34 mouse cellular contexts compared by ENCODE assay signal in the genomic region with DNA sequence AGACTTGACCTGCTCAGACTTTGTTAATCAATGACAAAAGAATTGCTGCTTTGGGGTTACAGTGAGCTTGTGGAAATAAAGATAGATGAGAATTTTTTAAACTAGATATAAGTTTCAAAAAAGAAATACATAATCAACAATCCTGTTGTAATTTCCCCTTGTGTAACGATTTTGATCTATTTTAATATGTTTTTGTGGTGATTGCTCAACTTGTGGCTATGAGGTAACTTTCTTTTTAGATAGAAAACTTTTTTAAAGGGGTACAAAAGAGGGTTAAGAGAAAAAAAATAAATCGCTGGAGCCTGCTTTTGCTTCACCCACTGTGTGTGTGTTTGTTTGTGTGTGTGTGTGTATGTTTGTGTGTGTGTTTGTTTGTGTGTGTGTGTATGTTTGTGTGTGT. TPM values are rescaled to one million over a fixed set of nuclear protein-coding genes. Genes with fewer than 3 reads are reported as not detected.
DNase-seq lines count a peak whose midpoint lies in the region; ATAC-seq and TF ChIP-seq lines count a peak whose summit lies in the region.
"Had no signal": no experiment of that assay in that cellular context is flagged by ENCODE, and none has a peak within 500 bp of the region (broad histone marks: within the 10 kb centered on the region; RNA-seq: fewer than 3 reads in every experiment).

No protein-coding gene starts in this region.

- TF ChIP-seq POLR2A in liver, adult 2 months (IDR thresholded peaks at IDR 0.05; ENCODE audit: extremely low read depth, insufficient read depth, low read length), result no peak
- no peak for TF ChIP-seq POLR2A in bone marrow macrophage, adult 2 months (IDR thresholded peaks at IDR 0.05; ENCODE audit: borderline replicate concordance, low read depth, low read length)

- H3K9me3 ChIP-seq in lung, postnatal 0 days (ENCODE audit: low read length), result no peaks in the 10 kb centered on the region
- no peaks in the 10 kb centered on the region for H3K9me3 ChIP-seq in liver, postnatal 0 days (ENCODE audit: low read length)
- H3K9me3 ChIP-seq: embryonic facial prominence, embryonic 13.5 days; forebrain, embryonic 10.5 days; limb, embryonic 12.5 days; midbrain, embryonic 10.5 days; neural tube, embryonic 12.5 days had no signal

- H3K4me3 ChIP-seq in liver, adult 2 months (ENCODE audit: insufficient read depth, low read depth, low read length), result no peak overlapping the region
- H3K4me3 ChIP-seq in lung, postnatal 0 days (ENCODE audit: low read depth, low read length), result no peak overlapping the region
- H3K4me3 ChIP-seq in bone marrow macrophage, adult 2 months (ENCODE audit: insufficient read depth, low read length), result no peak overlapping the region
- no peak overlapping the region for H3K4me3 ChIP-seq in liver, postnatal 0 days (ENCODE audit: low read depth, low read length)
- H3K4me3 ChIP-seq: embryonic facial prominence, embryonic 13.5 days; forebrain, embryonic 10.5 days; limb, embryonic 12.5 days; midbrain, embryonic 10.5 days; myocyte; neural tube, embryonic 12.5 days had no signal

- no peak overlapping the region; the same call in 1 of the 2 replicates for H3K9ac ChIP-seq in liver, adult 2 months (ENCODE audit: low read depth, low read length)
- no peak overlapping the region for H3K9ac ChIP-seq in lung, postnatal 0 days (replicated peaks; ENCODE audit: low read depth)
- no peak overlapping the region for H3K9ac ChIP-seq in liver, postnatal 0 days (replicated peaks)
- H3K9ac ChIP-seq: embryonic facial prominence, embryonic 13.5 days; hindbrain, embryonic 14.5 days; limb, embryonic 12.5 days; liver, embryonic 14.5 days; neural tube, embryonic 12.5 days had no signal

- no peak overlapping the region for H3K4me2 ChIP-seq in lung, postnatal 0 days (replicated peaks; ENCODE audit: low read depth, low read length)
- H3K4me2 ChIP-seq in liver, postnatal 0 days (ENCODE audit: low read depth, low read length), result 0 out of 2 replicates have a peak overlapping the region, but pooled peaks have one; percentile 5
- H3K4me2 ChIP-seq: embryonic facial prominence, embryonic 13.5 days; hindbrain, embryonic 14.5 days; limb, embryonic 12.5 days; neural tube, embryonic 12.5 days had no signal

- TF ChIP-seq CTCF in liver, adult 2 months (IDR thresholded peaks at IDR 0.05; ENCODE audit: low read depth, low read length), result no peak
- no peak for TF ChIP-seq CTCF in lung, postnatal 0 days (IDR thresholded peaks at IDR 0.05)
- TF ChIP-seq CTCF in bone marrow macrophage, adult 2 months (IDR thresholded peaks at IDR 0.05; ENCODE audit: low read depth, low read length), result no peak
- TF ChIP-seq CTCF in liver, postnatal 0 days (IDR thresholded peaks at IDR 0.05; ENCODE audit: low read depth), result no peak

- H3K36me3 ChIP-seq in liver, adult 2 months (ENCODE audit: control insufficient read depth, insufficient read depth, low read length), result no peaks in the 10 kb centered on the region
- H3K36me3 ChIP-seq in lung, postnatal 0 days (ENCODE audit: insufficient read depth, low read length), result no peaks in the 10 kb centered on the region
- no peaks in the 10 kb centered on the region; the same call in 1 of the 2 replicates for H3K36me3 ChIP-seq in liver, postnatal 0 days (replicated peaks; ENCODE audit: insufficient read depth, low read length)
- H3K36me3 ChIP-seq: embryonic facial prominence, embryonic 13.5 days; forebrain, embryonic 10.5 days; limb, embryonic 12.5 days; midbrain, embryonic 10.5 days; neural tube, embryonic 12.5 days had no signal

- no peaks in the 10 kb centered on the region for H3K79me2 ChIP-seq in liver, adult 2 months (ENCODE audit: control insufficient read depth, insufficient read depth, low read length)

- H3K27ac ChIP-seq in liver, adult 2 months (replicated peaks; ENCODE audit: insufficient read depth, low read depth, low read length), result peak overlapping the region; percentile 81
- peak overlapping the region; percentile 57 for H3K27ac ChIP-seq in lung, postnatal 0 days (ENCODE audit: low read length)
- H3K27ac ChIP-seq in bone marrow macrophage, adult 2 months (ENCODE audit: insufficient read depth, low read depth, low read length), result peak overlapping the region; percentile 87
- H3K27ac ChIP-seq in liver, postnatal 0 days (ENCODE audit: low read depth), result peak overlapping the region; percentile 59
- H3K27ac ChIP-seq: embryonic facial prominence, embryonic 13.5 days; forebrain, embryonic 10.5 days; hindbrain, embryonic 14.5 days; limb, embryonic 12.5 days; liver, embryonic 14.5 days; midbrain, embryonic 10.5 days; neural tube, embryonic 12.5 days had no signal

- no peak for DNase-seq in liver, adult 2 months (ENCODE audit: extremely low read depth, low read depth, low spot score)
- DNase-seq in liver, result no peak
- peak; percentile 75 for DNase-seq in lung, postnatal 0 days (ENCODE audit: low spot score)
- no peak for DNase-seq in lung, adult 18-20 months
- DNase-seq in liver, postnatal 0 days, result no peak
- no peak for DNase-seq in cerebellum, adult 18-20 months
- no peak for DNase-seq in adrenal gland, adult (ENCODE audit: inconsistent age in 2 of 2, low spot score in 1 of 2)
- DNase-seq: adrenal gland, adult 2 months; adrenal gland, postnatal 36 days; B cell, adult 2 months; cerebellum, adult 11 months; cerebellum, adult 9-11 months; kidney, postnatal 10 days; layer of hippocampus, adult 9-11 months; right cerebral cortex, postnatal 4 days had no signal

- H3K4me1 ChIP-seq in liver, adult 2 months (ENCODE audit: control insufficient read depth, insufficient read depth, low read length), result peaks cover 10% of the 10 kb centered on the region
- peaks cover 8% of the 10 kb centered on the region; the same call in 1 of the 2 replicates for H3K4me1 ChIP-seq in lung, postnatal 0 days (ENCODE audit: insufficient read depth, low read depth, low read length)
- H3K4me1 ChIP-seq in bone marrow macrophage, adult 2 months (ENCODE audit: control insufficient read depth, insufficient read depth, low read length), result peaks cover 53% of the 10 kb centered on the region
- H3K4me1 ChIP-seq in liver, postnatal 0 days (ENCODE audit: insufficient read depth), result peaks cover 18% of the 10 kb centered on the region
- H3K4me1 ChIP-seq: embryonic facial prominence, embryonic 13.5 days; limb, embryonic 12.5 days; midbrain, embryonic 10.5 days; neural tube, embryonic 12.5 days had no signal

- no peak for ATAC-seq in lung, postnatal 0 days
- ATAC-seq in liver, postnatal 0 days, result no peak
- ATAC-seq: forebrain, embryonic 16.5 days; intestine, postnatal 0 days had no signal

- no peaks in the 10 kb centered on the region for H3K27me3 ChIP-seq in liver, adult 2 months (ENCODE audit: control insufficient read depth, insufficient read depth, low read length)
- H3K27me3 ChIP-seq in lung, postnatal 0 days (replicated peaks; ENCODE audit: insufficient read depth, low read length), result no peaks in the 10 kb centered on the region
- no peaks in the 10 kb centered on the region for H3K27me3 ChIP-seq in liver, postnatal 0 days (ENCODE audit: insufficient read depth, low read length)
- H3K27me3 ChIP-seq: embryonic facial prominence, embryonic 13.5 days; limb, embryonic 12.5 days; neural tube, embryonic 12.5 days had no signal

- WGBS in liver, adult 2 months, result 18% methylated on average over 2 of the region's 2 CpGs
- whole genome bisulfite sequencing in lung, postnatal 0 days, result 51% methylated on average over 2 of the region's 2 CpGs
- 41% methylated on average over 2 of the region's 2 CpGs for WGBS in liver, postnatal 0 days (ENCODE audit: insufficient replicate concordance)

- peak; percentile 15; the same call in 1 of the 2 replicates for TF ChIP-seq EP300 in lung, postnatal 0 days (IDR thresholded peaks at IDR 0.05)
- no peak for TF ChIP-seq EP300 in liver, postnatal 0 days (IDR thresholded peaks at IDR 0.05; ENCODE audit: low read depth)

RNA-seq across cellular contexts. Expression of gene Klrb1b, which starts 25.0 kb away (rescaled TPM):
- 0.07 and 0.09 TPM in 2 replicates for total RNA-seq in liver, adult 2 months (2014; rRNA removed)
- polyA plus RNA-seq in liver, adult 2 months (2012; rRNA removed), result not detected in 2 replicates
- 0.26 and 0.35 TPM in 2 replicates for polyA plus RNA-seq in lung, postnatal 0 days (2015; fragmentation: Nextera tagmentation; extraction: Ambion mirVana)
- polyA plus RNA-seq in bone marrow macrophage, adult 2 months (2012; ENCODE audit: insufficient read depth, insufficient read length, missing spikeins), result not detected in 2 replicates
- polyA plus RNA-seq in liver, postnatal 0 days (2015; fragmentation: Nextera tagmentation; extraction: Ambion mirVana), result 0.32 and 0.39 TPM in 2 replicates
- total RNA-seq: common myeloid progenitor, adult 5-6 weeks; gastrocnemius, adult 8-10 months; left cerebral cortex, adult 18-20 months; left cerebral cortex, postnatal 14 days; midbrain, postnatal 0 days had no signal
- polyA plus RNA-seq: adrenal gland, adult 2 months; embryonic facial prominence, embryonic 13.5 days; forebrain, embryonic 10.5 days; forebrain, embryonic 16.5 days; hindbrain, embryonic 14.5 days; limb, embryonic 12.5 days; midbrain, embryonic 10.5 days; midbrain, postnatal 0 days; myocyte; neural tube, embryonic 12.5 days; testis, adult 2 months had no signal

RNA-seq across cellular contexts. Expression of gene Gm44511, which starts 25.0 kb away (rescaled TPM):
- total RNA-seq in liver, adult 2 months (2014; rRNA removed), result 0.37 TPM in 1 of 2 replicates, not detected in the other
- not detected in 2 replicates for polyA plus RNA-seq in liver, adult 2 months (2012; rRNA removed)
- 0.26 TPM in 1 of 2 replicates, not detected in the other for polyA plus RNA-seq in lung, postnatal 0 days (2015; fragmentation: Nextera tagmentation; extraction: Ambion mirVana)
- not detected in 2 replicates for polyA plus RNA-seq in bone marrow macrophage, adult 2 months (2012; ENCODE audit: insufficient read depth, insufficient read length, missing spikeins)
- polyA plus RNA-seq in liver, postnatal 0 days (2015; fragmentation: Nextera tagmentation; extraction: Ambion mirVana), result not detected in 2 replicates
- total RNA-seq: adrenal gland, adult 2 months; adrenal gland, postnatal 36 days; left cerebral cortex, adult 18-20 months; left cerebral cortex, postnatal 14 days; midbrain, postnatal 0 days had no signal
- polyA plus RNA-seq: adrenal gland, adult 2 months; embryonic facial prominence, embryonic 13.5 days; forebrain, embryonic 10.5 days; forebrain, embryonic 16.5 days; heart, embryonic 16.5 days; hindbrain, embryonic 14.5 days; intestine, postnatal 0 days; limb, embryonic 12.5 days; liver, embryonic 14.5 days; midbrain, embryonic 10.5 days; midbrain, postnatal 0 days; myocyte; neural tube, embryonic 12.5 days; stomach, embryonic 14.5 days; testis, adult 2 months had no signal

RNA-seq across cellular contexts. Expression of gene Clec2i, which starts 36.2 kb away (rescaled TPM):
- 0.60 and 0.65 TPM in 2 replicates for total RNA-seq in liver, adult 2 months (2014; rRNA removed)
- polyA plus RNA-seq in liver, adult 2 months (2012; rRNA removed), result 0.07 and 0.10 TPM in 2 replicates
- 0.11 and 0.14 TPM in 2 replicates for polyA plus RNA-seq in lung, postnatal 0 days (2015; fragmentation: Nextera tagmentation; extraction: Ambion mirVana)
- polyA plus RNA-seq in bone marrow macrophage, adult 2 months (2012; ENCODE audit: insufficient read depth, insufficient read length, missing spikeins), result 4.0 and 7.6 TPM in 2 replicates
- 0.11 and 0.27 TPM in 2 replicates for polyA plus RNA-seq in liver, postnatal 0 days (2015; fragmentation: Nextera tagmentation; extraction: Ambion mirVana)
- total RNA-seq: adrenal gland, postnatal 36 days; gastrocnemius, adult 8-10 months; left cerebral cortex, adult 18-20 months; midbrain, postnatal 0 days had no signal
- polyA plus RNA-seq: adrenal gland, adult 2 months; forebrain, embryonic 10.5 days; forebrain, embryonic 16.5 days; hindbrain, embryonic 14.5 days; limb, embryonic 12.5 days; midbrain, embryonic 10.5 days; midbrain, postnatal 0 days; myocyte; neural tube, embryonic 12.5 days; stomach, embryonic 14.5 days; testis, adult 2 months had no signal

RNA-seq across cellular contexts. Expression of gene BC035044, which starts 39.8 kb away (rescaled TPM):
- total RNA-seq in liver, adult 2 months (2014; rRNA removed), result 1.1 and 3.3 TPM in 2 replicates
- polyA plus RNA-seq in liver, adult 2 months (2012; rRNA removed), result 0.15 and 0.31 TPM in 2 replicates
- 0.58 and 1.2 TPM in 2 replicates for polyA plus RNA-seq in lung, postnatal 0 days (2015; fragmentation: Nextera tagmentation; extraction: Ambion mirVana)
- 1.4 and 1.5 TPM in 2 replicates for polyA plus RNA-seq in bone marrow macrophage, adult 2 months (2012; ENCODE audit: insufficient read depth, insufficient read length, missing spikeins)
- 10.5 and 11.9 TPM in 2 replicates for polyA plus RNA-seq in liver, postnatal 0 days (2015; fragmentation: Nextera tagmentation; extraction: Ambion mirVana)
- total RNA-seq: gastrocnemius, adult 8-10 months had no signal
- polyA plus RNA-seq: myocyte had no signal
